Mouse (Mus musculus) kidney, adult 2 months (tissue): ENCODE data around the gene Ubac2.

Experiments used
- CTCF ChIP-seq: fragments of 200-500 bp; conservative IDR thresholded peaks from 2 replicates; pipeline ENCODE4 v1.5.1; 2011; ENCODE audit warnings: low read depth, mild to moderate bottlenecking, control low read depth, low read length, moderate library complexity, mixed read lengths; ENCODE audit not compliant: insufficient read depth, insufficient read length
- POLR2A ChIP-seq: fragments of 200-500 bp; IDR thresholded peaks from one replicate; pipeline ENCODE4 v1.6.1; 2011; ENCODE audit warnings: low read depth, low read length, control low read depth

- TF ChIP-seq POLR2A (no peak), CTCF (no peak)
Measured at GRCm38 (mm10) chr14:121958041-121958750, 79.8 kb downstream of the Ubac2 start.
